Mouse (Mus musculus) liver, postnatal 0 days (tissue): ENCODE data around the gene Elfn2.

Experiments used
- CTCF ChIP-seq: sonication (generic); IDR thresholded peaks from 2 replicates; pipeline ENCODE4 v1.5.1; 2016; ENCODE audit warnings: antibody characterized with exemption, low read depth
- EP300 ChIP-seq: IDR thresholded peaks from 2 replicates; pipeline ENCODE4 v1.6.1; 2016; ENCODE audit warnings: antibody characterized with exemption, low read depth, mild to moderate bottlenecking

DNA sequence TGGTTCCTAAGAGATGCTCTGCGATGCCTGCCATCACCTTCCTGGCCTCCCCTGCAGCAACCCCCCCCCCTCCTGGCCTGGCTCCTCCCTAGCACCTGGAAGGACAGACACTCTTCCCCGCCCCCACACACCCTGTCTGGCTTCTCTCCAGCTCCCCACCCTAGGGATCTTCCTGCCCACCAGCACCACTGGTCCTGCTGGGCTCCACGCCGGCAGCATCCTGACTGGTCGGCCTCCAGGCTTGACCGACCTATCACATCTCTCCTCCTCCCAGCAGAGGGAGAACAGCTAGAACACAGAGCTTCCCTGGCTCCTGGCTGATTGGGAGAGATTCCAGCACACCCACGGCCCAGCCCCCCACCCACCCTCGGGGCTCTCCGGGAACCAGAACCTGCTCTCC lies 34.5 kb downstream of the Elfn2 start:
- TF ChIP-seq CTCF (no peak), EP300 (no peak)
